Mouse (Mus musculus) embryonic facial prominence, embryonic 14.5 days (tissue): ENCODE results near the gene Armh3. TPM values are rescaled to one million over a fixed set of nuclear protein-coding genes. Genes with fewer than 3 reads are reported as not detected.

Experiments
- ATAC-seq: fragments of 200-750 bp; cut with Nextera tagmentation; 2 replicates; pipeline ENCODE4 v1.8.0; 2017; ENCODE audit warnings: low read depth, moderate number of reproducible peaks, moderate TSS enrichment
- DNase-seq: peaks from one replicate; pipeline ENCODE4 v3.0.0-alpha.2; 2015; ENCODE audit warnings: low spot score
- H3K27ac ChIP-seq: fragments of 300-500 bp; sonication (generic); replicated peaks from 2 replicates; pipeline ENCODE4 v1.5.1; 2014; ENCODE audit warnings: low read depth, mild to moderate bottlenecking, low read length, moderate library complexity
- H3K27me3 ChIP-seq: fragments of 300-500 bp; sonication (generic); replicated peaks from 2 replicates; pipeline ENCODE4 v1.6.1; 2014; ENCODE audit warnings: low read length; ENCODE audit not compliant: control insufficient read depth, insufficient read depth
- H3K36me3 ChIP-seq: fragments of 300-500 bp; sonication (generic); 2 replicates; pipeline ENCODE4 v1.6.1; 2014; ENCODE audit warnings: low read length, mixed read lengths; ENCODE audit not compliant: control insufficient read depth, insufficient read depth
- H3K4me1 ChIP-seq: fragments of 300-500 bp; sonication (generic); 2 replicates; pipeline ENCODE4 v1.6.1; 2014; ENCODE audit warnings: antibody characterized with exemption, low read length; ENCODE audit not compliant: control insufficient read depth, insufficient read depth
- H3K4me2 ChIP-seq: fragments of 300-500 bp; sonication (generic); 2 replicates; pipeline ENCODE4 v1.6.1; 2014; ENCODE audit warnings: low read depth, mild to moderate bottlenecking, low read length, moderate library complexity, mixed read lengths
- H3K4me3 ChIP-seq: fragments of 300-500 bp; sonication (generic); 2 replicates; pipeline ENCODE4 v1.5.1; 2014; ENCODE audit warnings: low read depth, mild to moderate bottlenecking, low read length
- H3K9ac ChIP-seq: fragments of 300-500 bp; sonication (generic); 2 replicates; pipeline ENCODE4 v1.6.1; 2014; ENCODE audit warnings: low read depth, mild to moderate bottlenecking, low read length, moderate library complexity, mixed read lengths
- H3K9me3 ChIP-seq: fragments of 300-500 bp; sonication (generic); 2 replicates; pipeline ENCODE4 v1.6.1; 2016; ENCODE audit warnings: low read length; ENCODE audit not compliant: control insufficient read depth
- WGBS: fragments of 180-500 bp; shearing (Covaris S2); extraction: QIAGEN DNeasy Blood & Tissue Kit; methylation state at CpG from one replicate; pipeline ENCODE4 v1.1.7; 2014; 5-methylcytosine and 5-hydroxymethylcytosine counted together
- polyA plus RNA-seq: library from polyadenylated mRNA; unstranded; fragments of >200 nt; fragmentation: Nextera tagmentation; extraction: Ambion mirVana; gene quantifications from 2 replicates; pipeline ENCODE4 v1.2.1, GENCODE M21; 2014

Armh3 gene
- polyA plus RNA-seq, 1 experiment from 2014 or later: 13.7 TPM

- Histone ChIP-seq H3K4me1 (peaks cover under 1% of the 10 kb centered on the region), H3K4me3 (no peak overlapping the region), H3K9me3 (no peaks in the 10 kb centered on the region), H3K27ac (no peak overlapping the region), H3K27me3 (no peaks in the 10 kb centered on the region), H3K9ac (no peak overlapping the region), H3K4me2 (no peak overlapping the region), H3K36me3 (peaks cover 98% of the 10 kb centered on the region)
- DNase-seq (no peak), ATAC-seq (no peak)
- WGBS: 76% methylated on average over 2 of the region's 2 CpGs
These were observed 222.8 kb downstream of the Armh3 start for GRCm38 (mm10) chr19:45775486-45775885.

- Histone ChIP-seq H3K27ac (no peak overlapping the region), H3K4me1 (no peaks in the 10 kb centered on the region), H3K4me2 (no peak overlapping the region), H3K27me3 (no peaks in the 10 kb centered on the region), H3K9me3 (no peaks in the 10 kb centered on the region), H3K4me3 (no peak overlapping the region), H3K9ac (no peak overlapping the region), H3K36me3 (peaks cover 98% of the 10 kb centered on the region)
- DNase-seq (no peak), ATAC-seq (no peak)
- WGBS: 92% methylated on average over 5 of the region's 5 CpGs
These were observed 226.8 kb downstream of the Armh3 start for GRCm38 (mm10) chr19:45771501-45771900.

Other genes with a start within 250 kb of the Armh3 start
- gene Npm3, start 248.9 kb downstream of the Armh3 start, polyA plus RNA-seq: 18.9 and 19.8 TPM in 2 replicates
- 52.3 and 56.5 TPM in 2 replicates for gene Mgea5, start 214.7 kb downstream of the Armh3 start, polyA plus RNA-seq
- 1.4 and 1.5 TPM in 2 replicates for gene Kcnip2, start 182.4 kb downstream of the Armh3 start, polyA plus RNA-seq
- 4.5 and 6.4 TPM in 2 replicates for gene Hps6, start 5.0 kb upstream of the Armh3 start, polyA plus RNA-seq
- gene Pprc1, start 46.4 kb upstream of the Armh3 start, polyA plus RNA-seq: 41.8 and 41.9 TPM in 2 replicates
- gene Ldb1, start 46.7 kb upstream of the Armh3 start, polyA plus RNA-seq: 80.6 and 82.0 TPM in 2 replicates
- 77.1 and 82.2 TPM in 2 replicates for gene Nolc1, start 77.4 kb upstream of the Armh3 start, polyA plus RNA-seq
- 1.1 and 1.4 TPM in 2 replicates for gene Elovl3, start 133.4 kb upstream of the Armh3 start, polyA plus RNA-seq
- gene Pitx3, start 149.8 kb upstream of the Armh3 start, polyA plus RNA-seq: 10.5 and 13.1 TPM in 2 replicates
- 57.3 and 60.4 TPM in 2 replicates for gene Gbf1, start 154.0 kb upstream of the Armh3 start, polyA plus RNA-seq